Comparison of ENCODE assay signal across 30 mouse cellular contexts in the genomic region with DNA sequence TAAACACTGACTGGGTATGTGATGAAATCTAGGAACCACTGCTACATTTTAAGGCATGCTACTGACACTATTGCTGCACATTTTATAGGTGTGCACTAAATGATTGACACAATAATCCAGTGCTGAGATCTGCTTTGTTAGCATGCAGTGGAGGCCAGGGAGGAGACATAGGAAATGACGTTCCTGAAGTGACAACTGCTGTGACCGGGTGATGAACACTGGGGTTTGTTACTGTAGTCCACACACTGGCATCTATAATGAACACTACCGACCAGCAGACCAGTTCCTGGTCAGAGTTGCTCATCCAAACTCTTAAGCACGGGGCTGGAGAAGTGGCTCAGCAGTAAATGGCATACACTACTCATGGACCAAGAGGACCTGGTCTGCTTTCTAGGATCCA. TPM values are rescaled to one million over a fixed set of nuclear protein-coding genes. Genes with fewer than 3 reads are reported as not detected.
DNase-seq lines count a peak whose midpoint lies in the region; ATAC-seq lines count a peak whose summit lies in the region.
"Had no signal": no experiment of that assay in that cellular context is flagged by ENCODE, and none has a peak within 500 bp of the region (broad histone marks: within the 10 kb centered on the region; RNA-seq: fewer than 3 reads in every experiment).

No protein-coding gene starts in this region.

- DNase-seq in heart, adult 11 months = peak; percentile 46
- DNase-seq in heart, adult 9 months (ENCODE audit: low spot score in 2 of 2) = no peak
- peak; percentile 55 for DNase-seq in naive thymus-derived CD4-positive, alpha-beta T cell, adult 2 months (ENCODE audit: low read depth)
- DNase-seq in left cerebral cortex, adult 18-20 months (ENCODE audit: low spot score in 2 of 2) = no peak
- DNase-seq: adrenal gland, adult 2 months; adrenal gland, postnatal 10 days; adrenal gland, postnatal 25 days; B cell, adult 2 months; cerebellum, adult 11 months; cerebellum, adult 18-20 months; cerebellum, adult 8-10 months; cerebellum, adult 9-11 months; cerebellum, postnatal 14 days; cerebellum, postnatal 36 days; embryo, embryonic 11 days had no signal

- H3K9me3 ChIP-seq in megakaryocyte, embryonic 14.5 days = no peaks in the 10 kb centered on the region
- H3K9me3 ChIP-seq: embryonic facial prominence, embryonic 13.5 days; embryonic facial prominence, embryonic 15.5 days; forebrain, embryonic 10.5 days; forebrain, embryonic 12.5 days had no signal

- peaks cover 49% of the 10 kb centered on the region for H3K4me1 ChIP-seq in megakaryocyte, embryonic 14.5 days
- H3K4me1 ChIP-seq: embryonic facial prominence, embryonic 13.5 days; embryonic facial prominence, embryonic 15.5 days; forebrain, embryonic 12.5 days had no signal

- no peaks in the 10 kb centered on the region for H3K36me3 ChIP-seq in megakaryocyte, embryonic 14.5 days (replicated peaks; ENCODE audit: low read length)
- H3K36me3 ChIP-seq: embryonic facial prominence, embryonic 13.5 days; embryonic facial prominence, embryonic 15.5 days; forebrain, embryonic 10.5 days; forebrain, embryonic 12.5 days had no signal

- peaks cover 14% of the 10 kb centered on the region for H3K27me3 ChIP-seq in megakaryocyte, embryonic 14.5 days (replicated peaks)
- H3K27me3 ChIP-seq: embryonic facial prominence, embryonic 13.5 days; embryonic facial prominence, embryonic 15.5 days; forebrain, embryonic 12.5 days had no signal

- peak overlapping the region; percentile 40 for H3K4me3 ChIP-seq in megakaryocyte, embryonic 14.5 days (replicated peaks)
- H3K4me3 ChIP-seq: embryonic facial prominence, embryonic 13.5 days; embryonic facial prominence, embryonic 15.5 days; erythroblast, embryonic 14.5 days; forebrain, embryonic 10.5 days; forebrain, embryonic 12.5 days had no signal

- ATAC-seq in megakaryocyte, adult 5-6 weeks (ENCODE audit: poor library complexity, severe bottlenecking) = no peak
- ATAC-seq: forebrain, embryonic 14.5 days; forebrain, embryonic 16.5 days had no signal

RNA-seq across cellular contexts. Expression of gene Fam71b, which starts 2.9 kb away (rescaled TPM):
- 0.43 and 2.6 TPM in 2 replicates for polyA plus RNA-seq in megakaryocyte, embryonic 14.5 days (2012; ENCODE audit: insufficient read depth, low replicate concordance)
- 0.68 TPM in 1 of 2 replicates, not detected in the other for total RNA-seq in megakaryocyte, adult 5-6 weeks (2015)
- 0.33 and 1.7 TPM in 2 replicates for total RNA-seq in megakaryocyte, adult 5-6 weeks (2017)
- not detected for total RNA-seq in left cerebral cortex, adult 18-20 months (2021)
- total RNA-seq: adrenal gland, adult 2 months; adrenal gland, postnatal 10 days; adrenal gland, postnatal 25 days; adrenal gland, postnatal 4 days; common myeloid progenitor, adult 5-6 weeks; ES-E14; MEL had no signal
- polyA plus RNA-seq: adrenal gland, adult 2 months; brain, embryonic 14.5 days; embryonic facial prominence, embryonic 11.5 days; embryonic facial prominence, embryonic 13.5 days; embryonic facial prominence, embryonic 15.5 days; erythroblast, embryonic 14.5 days; forebrain, embryonic 10.5 days; forebrain, embryonic 12.5 days; forebrain, embryonic 14.5 days; forebrain, embryonic 16.5 days had no signal

RNA-seq across cellular contexts. Expression of gene Itk, which starts 4.1 kb away (rescaled TPM):
- polyA plus RNA-seq in megakaryocyte, embryonic 14.5 days (2012; ENCODE audit: insufficient read depth, low replicate concordance) = 0.09 TPM in 1 of 2 replicates, not detected in the other
- 4.4 and 5.5 TPM in 2 replicates for total RNA-seq in megakaryocyte, adult 5-6 weeks (2015)
- 3.7 and 4.6 TPM in 2 replicates for total RNA-seq in megakaryocyte, adult 5-6 weeks (2017)
- total RNA-seq in left cerebral cortex, adult 18-20 months (2021) = under 1 TPM; 0.21 to 0.28 TPM
- total RNA-seq: ES-E14, MEL had no signal
- polyA plus RNA-seq: embryonic facial prominence, embryonic 11.5 days; embryonic facial prominence, embryonic 13.5 days; forebrain, embryonic 10.5 days; forebrain, embryonic 12.5 days; forebrain, embryonic 14.5 days; forebrain, embryonic 16.5 days had no signal

RNA-seq across cellular contexts. Expression of gene Med7, which starts 43.3 kb away (rescaled TPM):
- polyA plus RNA-seq in megakaryocyte, embryonic 14.5 days (2012; ENCODE audit: insufficient read depth, low replicate concordance) = 96.5 and 121 TPM in 2 replicates
- 41.7 and 43.7 TPM in 2 replicates for total RNA-seq in megakaryocyte, adult 5-6 weeks (2015)
- total RNA-seq in megakaryocyte, adult 5-6 weeks (2017) = 17.6 and 20.6 TPM in 2 replicates
- 10 to 100 TPM; 24.7 to 32.3 TPM for total RNA-seq in left cerebral cortex, adult 18-20 months (2021)

Comparison
In these comparisons a context has a peak if more than half of its experiments do, and no peak if none do; other contexts are left out.
1. DNase-seq: peak in heart, adult 11 months (single experiment) and naive thymus-derived CD4-positive, alpha-beta T cell, adult 2 months (single experiment); none in heart, adult 9 months (0 of 2) and left cerebral cortex, adult 18-20 months (0 of 2).